Mouse (Mus musculus) urinary bladder, postnatal 10 days (tissue): Measurements from ENCODE around the gene Tbx15.

Source experiments
- DNase-seq: peaks from one replicate; pipeline ENCODE4 v3.0.0; 2022; ENCODE audit warnings: low spot score

Gene Tbx15

GRCm38 (mm10) chr3:99240213-99240720 lies at the start of gene Tbx15:
Gene Tbx15, plus strand, starts transcription at chr3:99240381.
- DNase-seq, result no peak

GRCm38 (mm10) chr3:99193576-99193975 lies 46.6 kb upstream of the Tbx15 start:
- DNase-seq, result no peak

GRCm38 (mm10) chr3:99203331-99203730 lies 36.9 kb upstream of the Tbx15 start:
- no peak for DNase-seq

GRCm38 (mm10) chr3:99208416-99208815 lies 31.8 kb upstream of the Tbx15 start:
- no peak for DNase-seq

GRCm38 (mm10) chr3:99211105-99211698 lies 29.0 kb upstream of the Tbx15 start:
- DNase-seq, result no peak

- DNase-seq, result no peak
Measured at GRCm38 (mm10) chr3:99227807-99228206, 12.4 kb upstream of the Tbx15 start.

- no peak for DNase-seq
Measured at GRCm38 (mm10) chr3:99233393-99234318, 6.5 kb upstream of the Tbx15 start.

- DNase-seq, result no peak
Measured at GRCm38 (mm10) chr3:99234319-99234869, 5.8 kb upstream of the Tbx15 start.

- no peak for DNase-seq
Measured at GRCm38 (mm10) chr3:99235116-99235803, 4.9 kb upstream of the Tbx15 start.

- no peak for DNase-seq
Measured at GRCm38 (mm10) chr3:99235804-99236755, 4.1 kb upstream of the Tbx15 start.

GRCm38 (mm10) chr3:99238691-99239090 lies 1.5 kb upstream of the Tbx15 start:
- no peak for DNase-seq

- DNase-seq, result no peak
Measured at GRCm38 (mm10) chr3:99239301-99240045, 708 bp upstream of the Tbx15 start.

GRCm38 (mm10) chr3:99240811-99241738 lies 894 bp downstream of the Tbx15 start:
- no peak for DNase-seq

- no peak for DNase-seq
Measured at GRCm38 (mm10) chr3:99242481-99242880, 2.3 kb downstream of the Tbx15 start.

GRCm38 (mm10) chr3:99245341-99245740 lies 5.2 kb downstream of the Tbx15 start:
- no peak for DNase-seq

- DNase-seq, result no peak
Measured at GRCm38 (mm10) chr3:99246629-99247028, 6.4 kb downstream of the Tbx15 start.

GRCm38 (mm10) chr3:99247586-99247985 lies 7.4 kb downstream of the Tbx15 start:
- DNase-seq, result no peak

- no peak for DNase-seq
Measured at GRCm38 (mm10) chr3:99247996-99248801, 8.0 kb downstream of the Tbx15 start.
